Mouse (Mus musculus) naive thymus-derived CD4-positive, alpha-beta T cell, adult 2 months (primary cell): ENCODE measurements around the gene Gm11168.
"Not testable (repeated sequence)": the region's sequence is repeated elsewhere in the genome, so short reads cannot be mapped to it uniquely, and the experiment has no call there.

Source experiments
- DNase-seq: peaks from one replicate; pipeline ENCODE4 v3.0.0-alpha.2; 2011; ENCODE audit warnings: low read depth

Gm11168 gene

GRCm38 (mm10) chr9:3002794-3003396 lies at the start of gene Gm11168:
Gene Gm11168, plus strand, starts transcription at chr9:3003346.
- DNase-seq = not testable (repeated sequence)

GRCm38 (mm10) chr9:3000445-3000972 lies 2.6 kb upstream of the Gm11168 start, which contains the start of gene Gm10722:
Gene Gm10722, plus strand, starts transcription at chr9:3000922.
- DNase-seq = peak; percentile 49

GRCm38 (mm10) chr9:3001006-3001405 lies 2.1 kb upstream of the Gm11168 start:
- not testable (repeated sequence) for DNase-seq

- DNase-seq = peak; percentile 42
These were observed 1.0 kb upstream of the Gm11168 start for GRCm38 (mm10) chr9:3001948-3002659.

GRCm38 (mm10) chr9:3006179-3006578 lies 3.0 kb downstream of the Gm11168 start:
- DNase-seq = not testable (repeated sequence)

GRCm38 (mm10) chr9:3006636-3007035 lies 3.5 kb downstream of the Gm11168 start:
- not testable (repeated sequence) for DNase-seq

- DNase-seq = peak; percentile 32
These were observed 4.1 kb downstream of the Gm11168 start for GRCm38 (mm10) chr9:3007272-3007671.

- DNase-seq = not testable (repeated sequence)
These were observed 6.2 kb downstream of the Gm11168 start for GRCm38 (mm10) chr9:3009331-3009730.

GRCm38 (mm10) chr9:3012054-3012621 lies 9.0 kb downstream of the Gm11168 start:
- DNase-seq = not testable (repeated sequence)

GRCm38 (mm10) chr9:3012733-3013279 lies 9.7 kb downstream of the Gm11168 start, which contains the start of gene Gm10721:
Gene Gm10721, plus strand, starts transcription at chr9:3013140.
- DNase-seq = not testable (repeated sequence)

- DNase-seq = not testable (repeated sequence)
These were observed 12.2 kb downstream of the Gm11168 start, which contains the start of gene Gm10720 for GRCm38 (mm10) chr9:3015354-3015753. Gene Gm10720, plus strand, starts transcription at chr9:3015654.

GRCm38 (mm10) chr9:3015896-3016295 lies 12.8 kb downstream of the Gm11168 start:
- DNase-seq = not testable (repeated sequence)

- not testable (repeated sequence) for DNase-seq
These were observed 14.0 kb downstream of the Gm11168 start, which contains the start of gene Gm10719 for GRCm38 (mm10) chr9:3017108-3017507. Gene Gm10719, plus strand, starts transcription at chr9:3017408.

- DNase-seq = not testable (repeated sequence)
These were observed 15.8 kb downstream of the Gm11168 start for GRCm38 (mm10) chr9:3018944-3019343.

- DNase-seq = not testable (repeated sequence)
These were observed 16.9 kb downstream of the Gm11168 start for GRCm38 (mm10) chr9:3019835-3020727.

GRCm38 (mm10) chr9:3022316-3023008 lies 19.3 kb downstream of the Gm11168 start:
- DNase-seq = peak; percentile 40

- DNase-seq = not testable (repeated sequence)
These were observed 20.3 kb downstream of the Gm11168 start, which contains the start of gene Gm10718 for GRCm38 (mm10) chr9:3023312-3023984. Gene Gm10718, plus strand, starts transcription at chr9:3023547.

GRCm38 (mm10) chr9:3023985-3024648 lies 21.0 kb downstream of the Gm11168 start:
- DNase-seq = not testable (repeated sequence)

GRCm38 (mm10) chr9:3024912-3025467 lies 21.8 kb downstream of the Gm11168 start, which contains the start of gene Gm10717:
Gene Gm10717, plus strand, starts transcription at chr9:3025417.
- DNase-seq = not testable (repeated sequence)
